Comparison of ENCODE assay signal across 10 mouse cellular contexts in genomic region chr5:101854667-101855066, GRCm38 (mm10).
DNase-seq lines count a peak whose midpoint lies in the region; TF ChIP-seq lines count a peak whose summit lies in the region.
"Had no signal": no experiment of that assay in that cellular context is flagged by ENCODE, and none has a peak within 500 bp of the region (broad histone marks: within the 10 kb centered on the region; RNA-seq: fewer than 3 reads in every experiment).

No protein-coding gene starts in this region.

- DNase-seq in adrenal gland, postnatal 36 days, result peak; percentile 22 to 48
- DNase-seq in adrenal gland, adult 18-20 months (ENCODE audit: low spot score in 2 of 2), result no peak
- DNase-seq in kidney, postnatal 4 days, result peak; percentile 53 to 64
- no peak for DNase-seq in kidney, postnatal 25 days
- DNase-seq in brain, embryonic 14.5 days (ENCODE audit: low read depth), result no peak
- DNase-seq in lung, postnatal 25 days (ENCODE audit: low spot score), result peak; percentile 34
- no peak for DNase-seq in left cerebral cortex, adult 18-20 months (ENCODE audit: low spot score in 2 of 2)
- no peak for DNase-seq in left cerebral cortex, postnatal 14 days (ENCODE audit: low spot score in 2 of 2)
- DNase-seq: B cell, adult 2 months; heart, adult 18-20 months had no signal

- TF ChIP-seq POLR2A in brain, embryonic 14.5 days (IDR thresholded peaks at IDR 0.05; ENCODE audit: borderline replicate concordance, extremely low read depth, insufficient read depth, insufficient read length, poor library complexity, severe bottlenecking), result no peak

- intact Hi-C loops in left cerebral cortex, postnatal 14 days (cut with DNase I), result no loop called here

- peak; percentile 23; the same call in 1 of the 2 replicates for TF ChIP-seq CTCF in brain, embryonic 14.5 days (IDR thresholded peaks at IDR 0.05; ENCODE audit: borderline replicate concordance, extremely low read depth, insufficient read depth, insufficient read length)

Comparison
In these comparisons a context has a peak if more than half of its experiments do, and no peak if none do; other contexts are left out.
1. DNase-seq: peak in adrenal gland, postnatal 36 days (2 of 2), kidney, postnatal 4 days (2 of 2) and lung, postnatal 25 days (single experiment); none in adrenal gland, adult 18-20 months (0 of 2), kidney, postnatal 25 days (0 of 2), brain, embryonic 14.5 days (single experiment), left cerebral cortex, adult 18-20 months (0 of 2) and left cerebral cortex, postnatal 14 days (0 of 2).